9 mouse cellular contexts compared by ENCODE assay signal in the genomic region with DNA sequence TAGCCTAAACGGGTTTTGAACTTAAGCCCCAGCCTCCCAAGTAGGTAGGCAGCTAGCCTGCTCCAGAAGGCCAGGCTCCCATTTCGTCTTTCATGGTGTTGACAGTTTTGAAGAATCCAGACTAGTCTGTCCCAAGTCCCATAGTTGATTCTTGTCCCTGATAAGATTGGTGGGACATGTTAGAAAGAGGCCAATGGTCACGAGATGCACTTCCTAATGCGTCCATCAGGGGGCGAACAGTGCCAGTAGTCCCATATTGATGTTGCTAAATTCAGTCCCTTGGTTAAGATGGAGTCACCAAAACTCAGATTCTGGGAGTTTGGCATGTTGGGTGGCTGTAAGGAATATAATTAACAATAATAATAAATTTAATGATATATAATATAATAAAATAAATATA. TPM values are rescaled to one million over a fixed set of nuclear protein-coding genes. Genes with fewer than 3 reads are reported as not detected.
DNase-seq lines count a peak whose midpoint lies in the region; ATAC-seq lines count a peak whose summit lies in the region.
"Had no signal": no experiment of that assay in that cellular context is flagged by ENCODE, and none has a peak within 500 bp of the region (broad histone marks: within the 10 kb centered on the region; RNA-seq: fewer than 3 reads in every experiment).

No protein-coding gene starts in this region.

- DNase-seq in frontal cortex, postnatal 25 days (ENCODE audit: low spot score in 2 of 2), result peak; percentile 9 to 21
- peak; percentile 5 for DNase-seq in ovary, postnatal 10 days (ENCODE audit: low spot score)
- DNase-seq in ovary, adult 18-20 months (ENCODE audit: low spot score), result no peak
- peak; percentile 49 to 69 for DNase-seq in adrenal gland, postnatal 36 days
- DNase-seq in fibroblast of lung, adult 2 months (ENCODE audit: low read depth), result peak; percentile 12
- peak; percentile 33 to 45 for DNase-seq in lung, adult 18-20 months
- DNase-seq in thymus, postnatal 0 days (ENCODE audit: low spot score), result peak; percentile 34

- no peak for ATAC-seq in frontal cortex, adult (ENCODE audit: low TSS enrichment)

RNA-seq across cellular contexts. Expression of gene Tat, which starts 20.6 kb away (rescaled TPM):
- 1 to 10 TPM in 1 of 2 experiments, under 1 TPM in 1; 0.10 to 1.5 TPM for total RNA-seq in adrenal gland, postnatal 36 days (2021)
- polyA plus RNA-seq in thymus, postnatal 0 days (2015; fragmentation: Nextera tagmentation; extraction: Ambion mirVana), result 0.12 TPM in 2 replicates
- total RNA-seq: hematopoietic stem cell, adult 5-6 weeks had no signal

RNA-seq across cellular contexts. Expression of gene Chst4, which starts 28.7 kb away (rescaled TPM):
- 1 to 10 TPM; 1.0 to 1.8 TPM for total RNA-seq in adrenal gland, postnatal 36 days (2021)
- polyA plus RNA-seq in thymus, postnatal 0 days (2015; fragmentation: Nextera tagmentation; extraction: Ambion mirVana), result not detected in 2 replicates
- total RNA-seq: hematopoietic stem cell, adult 5-6 weeks had no signal

RNA-seq across cellular contexts. Expression of gene Marveld3, which starts 48.9 kb away (rescaled TPM):
- total RNA-seq in adrenal gland, postnatal 36 days (2021), result under 1 TPM in 1 of 2 experiments, not detected in 1; 0.17 TPM
- polyA plus RNA-seq in thymus, postnatal 0 days (2015; fragmentation: Nextera tagmentation; extraction: Ambion mirVana), result 0.44 and 0.73 TPM in 2 replicates
- total RNA-seq: hematopoietic stem cell, adult 5-6 weeks had no signal
